Mouse (Mus musculus): ENCODE results near the gene Rnf44.

DNA sequence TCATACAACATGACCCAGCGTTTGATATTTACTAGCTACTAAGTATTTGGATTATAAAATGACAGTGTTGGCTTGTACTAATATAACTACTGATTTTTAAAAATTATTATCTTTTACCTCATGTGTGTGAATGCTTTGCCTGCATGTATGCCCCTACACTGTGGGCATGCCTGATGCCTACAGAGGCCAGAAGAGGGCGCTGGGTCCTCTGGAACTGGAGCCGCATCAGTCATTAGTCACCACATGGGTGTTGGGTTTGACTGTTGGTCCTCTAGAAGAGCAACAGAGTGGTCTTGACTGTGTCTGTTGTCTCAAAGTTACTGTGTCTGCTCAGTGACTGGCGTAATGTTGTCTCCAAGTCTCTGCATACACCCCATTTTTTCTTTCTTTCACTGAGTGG lies 20.7 kb upstream of the Rnf44 start:
- TF ChIP-seq POLR2A (IDR thresholded peaks at IDR 0.05; ENCODE audit: insufficient read depth, low read depth, low read length) (no peak), EP300 (IDR thresholded peaks at IDR 0.05; ENCODE audit: insufficient read depth, low read depth, low read length) (no peak)

All from heart, adult 2 months (tissue).